Mouse (Mus musculus) cerebellum, postnatal 10 days (tissue): ENCODE results near the gene Hoxb4.

Experiments used
- DNase-seq, 2 experiments: peaks; one replicate each; pipeline ENCODE4 v3.0.0; 2021; ENCODE audit warnings: mixed read lengths in 2 of 2

The Hoxb4 gene

DNA sequence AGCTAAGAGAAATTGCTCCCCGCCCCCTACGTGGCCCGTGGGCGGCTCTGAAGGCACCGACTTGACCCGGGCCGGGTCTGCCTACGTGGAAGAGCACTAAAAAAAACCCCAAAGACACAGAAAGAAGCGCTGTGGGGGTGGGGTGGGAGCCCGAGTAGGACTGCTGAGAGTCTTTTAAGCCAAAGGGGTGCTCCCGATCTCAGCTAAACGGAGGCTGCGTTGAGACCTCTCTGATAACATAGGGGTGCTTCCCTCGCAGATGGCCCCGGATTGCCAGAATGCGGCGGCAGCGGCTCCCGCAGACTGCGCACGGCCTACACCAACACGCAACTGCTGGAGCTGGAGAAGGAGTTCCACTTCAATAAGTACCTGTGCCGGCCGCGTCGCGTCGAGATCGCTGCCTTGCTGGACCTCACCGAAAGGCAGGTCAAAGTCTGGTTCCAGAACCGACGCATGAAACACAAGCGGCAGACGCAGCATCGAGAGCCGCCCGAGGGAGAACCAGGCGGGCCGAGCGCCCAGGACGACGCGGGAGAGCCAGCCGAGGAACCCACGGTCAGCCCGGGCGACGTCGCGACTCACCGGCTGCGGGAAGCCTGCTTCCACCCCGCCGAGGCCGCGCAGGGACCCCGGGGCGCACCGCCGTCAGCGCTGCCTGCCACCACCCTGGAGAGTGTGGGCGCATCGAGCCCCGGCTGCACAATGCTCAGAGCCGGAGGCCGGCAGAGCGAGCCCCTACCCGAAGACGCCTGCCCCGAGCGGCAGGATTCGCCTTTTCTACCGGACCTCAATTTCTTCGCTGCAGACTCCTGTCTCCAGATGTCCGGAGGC, 34.8 kb downstream of the Hoxb4 start:
- DNase-seq, result peak; percentile 47 to 48

GRCm38 (mm10) chr11:96353522-96353841, 35.4 kb downstream of the Hoxb4 start:
- peak in 1 of 2 experiments; percentile 53 for DNase-seq

DNA sequence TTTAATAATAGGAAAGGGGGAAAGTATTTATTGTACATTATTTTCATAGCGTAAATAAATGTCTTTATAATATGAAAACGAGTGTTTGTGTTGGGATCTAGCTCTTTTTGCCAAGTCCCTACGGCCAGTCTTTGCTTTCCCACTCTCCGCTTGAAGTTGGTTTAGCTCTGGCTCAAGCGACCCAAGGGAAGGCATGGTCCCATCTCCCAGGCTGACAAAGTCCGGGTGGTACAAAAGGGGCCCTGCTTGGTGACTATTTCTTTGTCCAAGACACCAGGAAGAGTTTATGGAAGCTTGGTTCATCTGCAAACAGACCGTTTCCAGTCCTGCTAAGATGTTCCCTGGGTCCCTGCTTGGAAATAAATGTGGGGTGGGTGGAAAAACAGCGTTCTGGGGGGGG, 35.9 kb downstream of the Hoxb4 start:
- DNase-seq, result peak; percentile 39 to 49

DNA sequence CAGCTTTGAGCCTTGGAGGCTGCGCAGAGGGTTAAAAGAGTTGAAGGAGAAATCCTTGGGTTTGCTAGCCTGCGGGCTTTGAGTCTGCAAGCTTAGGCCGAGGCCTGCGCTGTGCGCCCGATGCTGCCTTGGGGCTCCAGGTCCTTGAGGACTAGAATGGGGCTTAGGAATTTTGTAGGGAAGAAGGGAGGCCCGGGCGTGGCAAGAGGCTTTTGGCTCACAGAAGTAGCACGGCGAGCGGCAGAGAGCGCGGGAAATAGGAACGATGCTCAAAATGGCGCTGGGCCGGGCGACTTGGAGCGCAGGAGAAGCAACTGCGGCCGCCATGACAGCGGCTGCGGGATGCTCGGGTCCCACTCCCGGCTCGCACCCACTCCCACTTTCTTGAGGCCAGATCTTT, 36.3 kb downstream of the Hoxb4 start:
- peak in 1 of 2 experiments; percentile 40 for DNase-seq

GRCm38 (mm10) chr11:96354801-96355311, 36.8 kb downstream of the Hoxb4 start:
- no peak for DNase-seq

- DNase-seq, result no peak
Observed at GRCm38 (mm10) chr11:96363807-96364206, 45.7 kb downstream of the Hoxb4 start.

GRCm38 (mm10) chr11:96365441-96366091, 47.5 kb downstream of the Hoxb4 start, which contains the start of gene Hoxb1:
Gene Hoxb1 (plus strand): TSS chr11:96365752.
- DNase-seq, result no peak

- no peak for DNase-seq
Observed at GRCm38 (mm10) chr11:96366092-96367041, 48.3 kb downstream of the Hoxb4 start.

DNA sequence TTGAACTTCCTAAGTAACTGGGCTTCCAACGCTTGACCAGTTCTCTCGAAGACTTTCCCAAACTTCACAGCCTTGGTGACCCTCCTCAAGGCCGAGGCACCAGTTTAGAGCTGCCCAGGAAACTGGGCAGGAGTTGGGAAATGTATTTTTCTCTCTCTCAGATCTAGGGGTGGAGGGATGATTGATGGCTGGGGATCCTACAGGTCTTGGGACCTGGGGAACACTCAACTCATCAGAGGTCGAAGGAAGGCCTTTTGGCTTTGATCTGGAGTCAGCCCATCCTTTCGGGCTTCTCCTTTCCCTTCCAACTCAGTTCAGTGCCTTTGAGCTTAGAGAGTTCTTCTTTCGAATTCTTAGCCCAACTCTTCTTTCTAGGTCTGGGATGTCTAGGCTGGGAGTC, 49.1 kb downstream of the Hoxb4 start:
- DNase-seq, result no peak

- DNase-seq, result no peak
Observed at GRCm38 (mm10) chr11:96368686-96369085, 50.6 kb downstream of the Hoxb4 start.

- no peak for DNase-seq
Observed at GRCm38 (mm10) chr11:96369140-96369539, 51.1 kb downstream of the Hoxb4 start.
